Mouse (Mus musculus): Measurements from ENCODE around the gene Tomm40.

GRCm38 (mm10) chr7:19695213-19695594 is 20.0 kb downstream of the Tomm40 start:
- TF ChIP-seq ZC3H11A (IDR thresholded peaks at IDR 0.05; ENCODE audit: borderline replicate concordance, low read depth, low read length): no peak
- no peak for TF ChIP-seq ZNF384 (IDR thresholded peaks at IDR 0.05; ENCODE audit: low read depth, low read length)
- TF ChIP-seq MAFK (IDR thresholded peaks at IDR 0.05; ENCODE audit: insufficient read depth, low read depth, low read length): no peak
- no peak for TF ChIP-seq HCFC1 (IDR thresholded peaks at IDR 0.05; ENCODE audit: borderline replicate concordance, insufficient read depth, low read length)
- no peak for TF ChIP-seq CHD2 (IDR thresholded peaks at IDR 0.05; ENCODE audit: low read depth, low read length)
